Mouse (Mus musculus) midbrain, embryonic 13.5 days (tissue): Measurements from ENCODE around the gene Dirc2. TPM values are rescaled to one million over a fixed set of nuclear protein-coding genes. Genes with fewer than 3 reads are reported as not detected.

Experiments
- ATAC-seq: fragments of 200-750 bp; cut with Nextera tagmentation; 2 replicates; pipeline ENCODE4 v1.8.0; 2017; ENCODE audit warnings: mild to moderate bottlenecking, moderate TSS enrichment, moderate library complexity
- H3K27ac ChIP-seq: fragments of 300-500 bp; sonication (generic); 2 replicates; pipeline ENCODE4 v1.5.1; 2015; ENCODE audit warnings: inconsistent platforms, mild to moderate bottlenecking, moderate library complexity
- H3K27me3 ChIP-seq: fragments of 300-500 bp; sonication (generic); 2 replicates; pipeline ENCODE4 v1.6.1; 2015; ENCODE audit warnings: mild to moderate bottlenecking, inconsistent platforms
- H3K36me3 ChIP-seq: fragments of 300-500 bp; sonication (generic); 2 replicates; pipeline ENCODE4 v1.6.1; 2015; ENCODE audit warnings: mild to moderate bottlenecking, inconsistent platforms
- H3K4me1 ChIP-seq: fragments of 300-500 bp; sonication (generic); replicated peaks from 2 replicates; pipeline ENCODE4 v1.6.1; 2015; ENCODE audit warnings: inconsistent platforms
- H3K4me2 ChIP-seq: fragments of 300-500 bp; sonication (generic); replicated peaks from 2 replicates; pipeline ENCODE4 v1.6.1; 2015; ENCODE audit warnings: moderate library complexity, mild to moderate bottlenecking, inconsistent platforms
- H3K4me3 ChIP-seq: fragments of 300-500 bp; sonication (generic); replicated peaks from 2 replicates; pipeline ENCODE4 v1.5.1; 2015; ENCODE audit warnings: mild to moderate bottlenecking, inconsistent platforms
- H3K9ac ChIP-seq: fragments of 300-500 bp; sonication (generic); replicated peaks from 2 replicates; pipeline ENCODE4 v1.6.1; 2015; ENCODE audit warnings: mild to moderate bottlenecking, inconsistent platforms
- H3K9me3 ChIP-seq: fragments of 300-500 bp; sonication (generic); 2 replicates; pipeline ENCODE4 v1.6.1; 2016; ENCODE audit warnings: mild to moderate bottlenecking, inconsistent platforms
- WGBS: fragments of 180-500 bp; shearing (Covaris S2); methylation state at CpG from one replicate; pipeline ENCODE4 v1.1.7; 2015; 5-methylcytosine and 5-hydroxymethylcytosine counted together
- polyA plus RNA-seq: library from polyadenylated mRNA; unstranded; fragments of >200 nt; fragmentation: Nextera tagmentation; extraction: Ambion mirVana; gene quantifications from 2 replicates; pipeline ENCODE4 v1.2.1, GENCODE M21; 2015

Gene Dirc2
- polyA plus RNA-seq, 1 experiment from 2014 or later: 27.9 TPM

DNA sequence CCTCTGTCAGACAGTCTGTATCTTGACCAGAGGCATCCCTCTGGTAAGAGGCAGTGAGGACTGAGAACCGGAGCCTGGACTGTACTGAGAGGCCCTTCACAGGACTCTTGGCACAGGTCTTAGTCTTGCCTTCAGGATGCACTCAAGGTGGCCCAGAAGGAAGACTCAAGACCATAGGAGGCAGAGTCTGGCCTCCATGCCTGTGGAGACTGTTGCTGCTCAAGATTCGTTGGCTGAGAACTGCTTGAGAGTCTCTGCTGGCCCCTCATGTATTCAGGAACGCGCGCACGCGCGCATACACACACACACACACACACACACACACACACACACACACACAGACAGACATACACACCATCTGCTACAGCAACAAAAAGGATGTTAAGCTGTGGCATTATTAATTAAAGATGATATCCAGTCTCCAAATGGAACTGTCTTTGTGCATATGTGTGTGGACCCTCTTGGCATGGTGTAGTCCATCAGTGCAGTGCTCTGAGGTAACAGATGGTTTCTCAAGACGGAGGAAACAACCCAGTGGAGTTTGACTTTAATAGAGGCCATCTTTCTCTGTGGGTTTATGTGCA is 105.2 kb downstream of the Dirc2 start:
- no peak for ATAC-seq
- H3K9ac ChIP-seq: no peak overlapping the region
- no peaks in the 10 kb centered on the region for H3K9me3 ChIP-seq
- no peak overlapping the region for H3K4me3 ChIP-seq
- no peak overlapping the region for H3K4me2 ChIP-seq
- peaks cover 49% of the 10 kb centered on the region for H3K36me3 ChIP-seq
- WGBS: 90% methylated on average over 9 of the region's 9 CpGs
- no peak overlapping the region for H3K27ac ChIP-seq
- peaks cover 11% of the 10 kb centered on the region for H3K27me3 ChIP-seq
- peaks cover 5% of the 10 kb centered on the region; the same call in 1 of the 2 replicates for H3K4me1 ChIP-seq

DNA sequence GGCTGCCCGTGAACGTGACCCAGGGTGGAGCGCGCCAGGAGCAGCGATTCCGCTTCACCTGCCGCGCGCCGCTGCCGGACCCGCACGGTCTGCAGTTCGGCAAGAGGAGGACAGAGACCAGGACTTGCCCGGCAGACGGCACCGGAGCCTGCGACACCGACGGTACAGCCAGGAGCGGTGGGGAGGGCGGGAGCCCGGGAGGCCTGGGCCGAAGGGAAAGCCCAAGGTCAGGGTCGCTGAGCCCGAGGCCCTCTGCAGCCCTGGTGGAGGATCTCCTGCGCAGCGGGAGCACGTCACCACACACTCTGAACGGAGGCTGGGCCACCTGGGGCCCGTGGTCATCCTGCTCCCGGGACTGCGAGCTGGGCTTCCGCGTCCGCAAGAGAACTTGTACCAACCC is 108.9 kb downstream of the Dirc2 start:
- H3K36me3 ChIP-seq: peaks cover 72% of the 10 kb centered on the region

DNA sequence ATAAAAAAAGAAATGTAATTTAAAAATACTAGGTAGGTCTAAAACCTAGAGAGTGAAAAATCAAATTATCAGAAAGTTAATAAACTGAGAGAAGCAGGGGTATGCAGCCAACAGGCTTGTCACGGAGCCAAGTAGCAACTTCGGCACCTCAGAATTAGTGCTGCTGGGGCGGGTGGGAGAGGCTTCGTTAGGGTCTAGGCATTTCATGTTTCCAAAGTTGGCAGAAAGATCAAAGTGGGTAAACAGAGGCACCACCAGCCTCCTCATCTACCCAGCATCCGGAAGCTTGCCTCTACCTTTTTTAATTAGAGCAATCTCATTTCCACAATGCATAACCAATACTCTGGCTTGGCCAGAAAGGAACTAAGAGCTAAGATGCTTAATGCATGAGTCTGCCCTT is 115.2 kb downstream of the Dirc2 start:
- no peaks in the 10 kb centered on the region; the same call in 1 of the 2 replicates for H3K27me3 ChIP-seq
- H3K4me2 ChIP-seq: no peak overlapping the region
- no peak overlapping the region for H3K4me3 ChIP-seq
- H3K36me3 ChIP-seq: peaks cover 43% of the 10 kb centered on the region
- H3K9ac ChIP-seq: no peak overlapping the region
- no peaks in the 10 kb centered on the region for H3K9me3 ChIP-seq
- 90% methylated on average over 5 of the region's 5 CpGs for WGBS
- no peaks in the 10 kb centered on the region for H3K4me1 ChIP-seq
- ATAC-seq: no peak
- H3K27ac ChIP-seq: no peak overlapping the region

More for the DNA sequence above, 108.9 kb downstream of the Dirc2 start:
- H3K4me2 ChIP-seq: peak overlapping the region; percentile 39
- peaks cover 11% of the 10 kb centered on the region for H3K27me3 ChIP-seq
- 0 out of 2 replicates have a peak, but pooled peaks have one; percentile 15 for ATAC-seq
- 33% methylated on average over 36 of the region's 36 CpGs for WGBS
- H3K9ac ChIP-seq: no peak overlapping the region
- no peak overlapping the region for H3K27ac ChIP-seq
- peaks cover 5% of the 10 kb centered on the region; the same call in 1 of the 2 replicates for H3K4me1 ChIP-seq
- no peaks in the 10 kb centered on the region for H3K9me3 ChIP-seq
- H3K4me3 ChIP-seq: peak overlapping the region; percentile 19

DNA sequence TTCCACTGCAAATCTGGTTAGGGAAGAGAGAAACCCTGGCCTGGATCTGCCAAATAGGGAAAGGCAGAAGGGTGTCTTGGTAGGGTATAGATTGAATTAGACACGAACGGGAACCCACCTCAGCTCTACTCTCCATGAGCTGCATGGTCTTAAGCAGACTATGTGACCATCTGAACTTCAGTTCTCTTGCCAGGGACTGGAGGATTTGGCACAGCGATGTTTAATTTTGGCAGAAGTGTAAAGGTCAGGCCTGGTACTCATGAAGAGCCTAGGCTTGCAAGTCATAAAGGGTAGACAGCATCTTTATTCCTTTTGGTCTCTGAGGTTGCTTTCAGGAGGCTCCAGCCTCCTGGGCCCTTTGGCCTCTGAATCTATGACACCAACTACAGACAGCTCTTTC is 116.5 kb downstream of the Dirc2 start:
- Histone ChIP-seq H3K27me3 (no peaks in the 10 kb centered on the region; the same call in 1 of the 2 replicates), H3K4me3 (no peak overlapping the region), H3K4me2 (no peak overlapping the region), H3K4me1 (no peaks in the 10 kb centered on the region), H3K9me3 (no peaks in the 10 kb centered on the region), H3K27ac (no peak overlapping the region), H3K9ac (no peak overlapping the region), H3K36me3 (peaks cover 38% of the 10 kb centered on the region)
- 92% methylated on average over 3 of the region's 3 CpGs for whole genome bisulfite sequencing
- no peak for ATAC-seq

DNA sequence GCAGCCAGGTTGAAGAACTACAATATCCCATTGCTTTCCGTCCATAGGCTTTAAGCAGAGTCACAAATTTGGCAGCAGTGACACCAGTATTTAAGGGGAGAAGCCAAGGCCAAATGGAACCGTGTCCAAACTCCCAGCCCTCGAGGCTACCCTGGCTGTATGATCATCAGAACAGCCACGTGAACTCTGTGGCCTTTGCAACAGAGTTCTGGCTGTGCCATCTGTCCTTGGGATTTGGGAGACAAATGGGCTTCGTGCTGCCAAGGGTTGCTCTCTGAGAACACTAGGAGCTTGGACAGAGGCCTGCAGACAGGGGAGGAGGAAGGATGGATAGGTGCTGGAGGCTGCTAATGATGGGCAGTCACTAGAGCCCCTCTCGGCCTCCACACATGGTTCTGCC is 117.0 kb downstream of the Dirc2 start:
- peaks cover 38% of the 10 kb centered on the region for H3K36me3 ChIP-seq
- no peak overlapping the region for H3K9ac ChIP-seq
- H3K4me1 ChIP-seq: no peaks in the 10 kb centered on the region
- ATAC-seq: no peak
- no peak overlapping the region for H3K27ac ChIP-seq
- no peak overlapping the region for H3K4me2 ChIP-seq
- 78% methylated on average over 6 of the region's 6 CpGs for WGBS
- no peaks in the 10 kb centered on the region for H3K27me3 ChIP-seq
- H3K4me3 ChIP-seq: no peak overlapping the region
- no peaks in the 10 kb centered on the region for H3K9me3 ChIP-seq

DNA sequence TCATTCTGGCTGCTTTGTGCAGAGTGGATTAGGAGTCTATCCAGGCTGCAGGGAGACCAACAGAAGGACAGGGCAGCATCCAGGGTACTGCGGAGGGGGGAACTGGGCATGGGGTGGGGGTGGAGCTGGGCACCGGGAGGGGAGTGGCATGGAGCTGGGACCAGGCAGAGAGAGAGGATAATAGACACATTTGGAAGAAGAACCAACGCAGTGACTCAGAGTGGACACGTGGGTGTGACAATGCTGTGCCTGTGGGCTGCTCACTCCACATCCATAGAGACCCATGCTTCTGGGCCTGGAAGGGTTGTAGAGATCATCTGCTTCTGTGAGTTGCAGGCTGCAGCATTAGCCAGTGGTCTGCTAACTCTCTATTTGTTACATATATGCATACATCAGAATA is 120.3 kb downstream of the Dirc2 start:
- ATAC-seq: no peak
- no peaks in the 10 kb centered on the region for H3K9me3 ChIP-seq
- H3K4me2 ChIP-seq: no peak overlapping the region
- WGBS: 85% methylated on average over 4 of the region's 4 CpGs
- H3K4me1 ChIP-seq: no peaks in the 10 kb centered on the region
- no peak overlapping the region for H3K9ac ChIP-seq
- no peak overlapping the region for H3K4me3 ChIP-seq
- H3K36me3 ChIP-seq: peaks cover 53% of the 10 kb centered on the region
- no peaks in the 10 kb centered on the region for H3K27me3 ChIP-seq
- no peak overlapping the region for H3K27ac ChIP-seq

Other genes with a start within 250 kb of the Dirc2 start
- 36.9 and 43.6 TPM in 2 replicates for gene Sema5b, start 228.2 kb downstream of the Dirc2 start, polyA plus RNA-seq
- 19.7 and 21.9 TPM in 2 replicates for gene Hspbap1, start 1.0 kb upstream of the Dirc2 start, polyA plus RNA-seq
- 0.24 and 0.35 TPM in 2 replicates for gene Parp14, start 102.2 kb upstream of the Dirc2 start, polyA plus RNA-seq
- 1.5 and 1.8 TPM in 2 replicates for gene Parp9, start 169.1 kb upstream of the Dirc2 start, polyA plus RNA-seq
- gene Dtx3l, start 169.8 kb upstream of the Dirc2 start, polyA plus RNA-seq: 1.3 and 1.4 TPM in 2 replicates
- 79.8 and 84.1 TPM in 2 replicates for gene Kpna1, start 209.4 kb upstream of the Dirc2 start, polyA plus RNA-seq